Mouse (Mus musculus): ENCODE results near the gene Fam172a.

GRCm38 (mm10) chr13:78196236-78196796, 494.5 kb downstream of the Fam172a start:
- TF ChIP-seq CTCF (IDR thresholded peaks at IDR 0.05; ENCODE audit: low read depth) (no peak), EP300 (IDR thresholded peaks at IDR 0.05; ENCODE audit: low read depth) (no peak)

Measured in liver, postnatal 0 days (tissue).